Mouse (Mus musculus): ENCODE results near the gene Fbxw10.

Gene Fbxw10

GRCm38 (mm10) chr11:62846961-62847654 is at the start of gene Fbxw10:
TSS of gene Fbxw10 (plus strand) at chr11:62847069.
- in situ Hi-C loops (cut with MboI, MseI): no loop called here

DNA sequence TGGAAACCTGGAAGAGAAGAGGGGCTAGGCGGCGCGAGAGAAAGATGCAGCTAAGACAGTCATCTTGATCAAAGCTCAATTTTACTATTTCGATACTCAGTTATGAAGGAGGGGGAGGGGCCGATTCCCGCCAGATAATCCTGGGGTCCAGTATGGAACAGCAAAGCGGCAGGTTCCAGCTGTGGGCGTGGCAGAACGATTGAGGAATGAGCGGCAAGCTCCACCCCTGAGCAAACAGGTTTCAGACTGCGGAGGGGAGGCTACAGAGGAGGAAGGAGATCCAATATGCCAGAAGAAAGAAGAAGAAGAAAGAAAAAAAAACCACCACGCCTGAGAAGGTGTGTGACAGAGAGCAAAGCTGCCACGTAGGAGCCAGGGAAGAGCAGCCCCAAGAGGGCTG is 42.8 kb upstream of the Fbxw10 start:
- in situ Hi-C loops (cut with MboI, MseI): no loop called here

DNA sequence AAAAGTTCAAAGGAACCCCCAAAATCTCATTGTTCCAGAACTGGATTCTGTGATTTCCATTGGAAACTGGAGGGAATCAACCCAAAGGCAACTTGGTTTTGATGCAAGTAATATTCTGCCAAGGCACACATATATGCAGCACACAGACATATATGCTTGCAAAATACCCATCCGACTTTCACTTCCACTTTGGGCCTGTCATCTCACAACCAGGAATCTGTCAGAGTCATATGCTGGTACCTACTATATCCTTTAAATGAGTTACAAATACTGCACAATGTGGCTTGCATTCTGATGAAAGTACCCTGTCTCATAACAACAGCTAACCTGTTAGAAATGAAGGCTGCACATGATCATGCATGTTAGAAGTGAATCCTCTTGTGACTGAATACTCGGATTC is 38.9 kb upstream of the Fbxw10 start:
- in situ Hi-C loops (cut with MboI, MseI): no loop called here

DNA sequence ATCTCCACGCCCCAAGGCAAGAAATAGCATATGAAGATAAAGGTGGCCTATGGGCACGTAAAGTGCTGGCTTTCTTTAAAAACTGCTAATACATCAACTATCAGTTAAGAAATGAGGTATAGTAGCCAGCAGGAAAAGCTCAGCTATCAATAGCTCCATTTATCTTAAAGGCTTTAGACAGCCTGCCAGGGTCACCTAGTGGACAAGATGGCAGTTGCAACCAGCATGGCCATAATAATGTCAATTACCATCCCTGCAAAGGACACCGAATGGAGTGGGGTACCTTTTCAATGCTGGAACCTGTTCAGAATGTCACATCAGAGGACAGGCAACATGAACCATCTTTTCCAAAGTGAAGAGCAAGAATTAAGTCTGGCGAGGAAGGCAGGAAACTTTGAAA is 37.7 kb upstream of the Fbxw10 start:
- in situ Hi-C loops (cut with MboI, MseI): no loop called here

DNA sequence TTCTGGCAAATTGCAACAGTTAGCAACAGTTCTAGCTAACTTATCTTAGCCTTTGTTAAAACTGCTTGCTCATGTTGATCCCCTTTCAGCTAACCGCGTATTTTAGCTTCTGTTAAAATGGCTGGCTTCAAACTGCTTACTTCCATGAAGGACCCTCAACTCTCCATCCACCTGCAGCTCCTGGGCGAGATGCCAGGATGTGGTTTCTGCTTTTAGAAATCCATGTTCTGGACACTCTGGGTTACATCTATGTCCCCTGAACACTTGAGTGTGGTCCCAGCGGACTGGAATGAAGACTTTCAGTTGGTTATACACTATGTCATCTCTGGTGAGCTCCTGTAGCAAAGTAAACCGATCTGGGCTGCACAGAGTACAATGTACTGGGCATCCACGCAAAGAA is 34.6 kb upstream of the Fbxw10 start:
- in situ Hi-C loops (cut with MboI, MseI): no loop called here

DNA sequence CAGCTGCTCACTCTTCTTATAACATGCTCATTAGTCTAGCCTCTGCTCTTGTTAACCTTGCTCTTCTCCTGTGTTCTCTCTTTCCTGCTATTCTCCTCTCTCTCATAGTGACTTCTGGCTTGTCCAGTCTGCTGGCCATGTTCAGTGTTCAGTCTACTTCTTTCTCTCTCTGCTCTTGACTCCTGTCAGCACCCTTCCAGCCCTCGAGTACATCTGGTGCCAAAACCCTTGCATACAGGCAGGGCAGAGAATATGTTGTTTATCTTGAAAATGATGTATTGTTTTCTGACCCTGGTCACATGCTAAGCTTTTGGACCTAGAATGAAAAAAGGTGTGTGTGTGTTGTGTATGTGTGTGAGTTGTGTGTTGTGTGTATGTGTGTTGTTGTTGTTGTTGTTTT is 33.4 kb upstream of the Fbxw10 start:
- in situ Hi-C loops (cut with MboI, MseI): no loop called here

DNA sequence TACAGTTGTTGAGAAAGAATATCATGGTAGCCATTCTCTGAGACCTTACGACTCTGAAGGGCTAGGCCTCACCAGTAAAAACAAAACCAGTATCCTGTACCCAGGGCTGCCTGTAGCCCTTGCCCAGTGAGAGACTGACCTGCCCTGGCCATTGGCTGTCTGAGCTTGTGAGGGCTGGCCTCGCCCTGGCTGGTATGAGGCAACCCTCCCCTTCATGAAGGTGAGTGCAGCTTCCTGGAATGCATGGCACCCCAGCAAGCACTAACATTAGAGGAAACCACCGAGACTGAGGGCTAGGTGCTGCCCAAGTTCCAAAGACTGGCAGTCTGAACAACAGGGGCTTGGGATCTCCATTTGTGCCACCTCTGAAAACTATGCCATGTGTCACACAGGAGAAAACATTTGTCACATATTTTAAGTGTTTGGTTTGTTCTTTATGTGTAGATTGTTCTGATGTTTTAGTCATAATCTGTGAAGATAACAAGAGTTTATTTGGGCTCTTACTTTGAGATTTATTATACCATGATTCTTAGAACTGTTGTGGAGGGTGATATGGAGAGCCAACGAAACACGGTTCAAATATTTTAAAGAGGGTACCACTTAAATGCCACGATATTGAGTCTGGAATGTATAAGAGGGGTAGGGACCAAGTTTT is 32.8 kb upstream of the Fbxw10 start:
- in situ Hi-C loops (cut with MboI, MseI): no loop called here

GRCm38 (mm10) chr11:62814625-62815024 is 32.2 kb upstream of the Fbxw10 start:
- in situ Hi-C loops (cut with MboI, MseI): no loop called here

DNA sequence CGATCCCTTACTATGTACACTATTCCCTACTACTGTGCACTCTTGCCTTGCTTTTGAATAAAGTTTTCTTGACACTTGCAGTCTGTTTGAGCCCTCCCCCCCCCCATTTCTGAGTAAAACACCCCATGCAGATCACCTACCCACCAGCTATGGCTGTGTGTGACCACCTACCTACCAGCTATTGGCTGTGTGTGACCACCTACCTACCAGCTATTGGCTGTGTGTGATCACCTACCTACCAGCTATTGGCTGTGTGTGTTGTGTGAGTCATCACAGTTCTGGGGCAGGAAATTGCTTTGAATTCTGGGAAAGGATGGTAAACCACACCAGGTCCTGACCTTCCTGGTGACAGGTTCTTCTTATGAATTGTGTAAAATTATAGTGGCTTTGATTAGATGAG is 31.4 kb upstream of the Fbxw10 start:
- in situ Hi-C loops (cut with MboI, MseI): no loop called here

GRCm38 (mm10) chr11:62816591-62816990 is 30.3 kb upstream of the Fbxw10 start:
- in situ Hi-C loops (cut with MboI, MseI): no loop called here

DNA sequence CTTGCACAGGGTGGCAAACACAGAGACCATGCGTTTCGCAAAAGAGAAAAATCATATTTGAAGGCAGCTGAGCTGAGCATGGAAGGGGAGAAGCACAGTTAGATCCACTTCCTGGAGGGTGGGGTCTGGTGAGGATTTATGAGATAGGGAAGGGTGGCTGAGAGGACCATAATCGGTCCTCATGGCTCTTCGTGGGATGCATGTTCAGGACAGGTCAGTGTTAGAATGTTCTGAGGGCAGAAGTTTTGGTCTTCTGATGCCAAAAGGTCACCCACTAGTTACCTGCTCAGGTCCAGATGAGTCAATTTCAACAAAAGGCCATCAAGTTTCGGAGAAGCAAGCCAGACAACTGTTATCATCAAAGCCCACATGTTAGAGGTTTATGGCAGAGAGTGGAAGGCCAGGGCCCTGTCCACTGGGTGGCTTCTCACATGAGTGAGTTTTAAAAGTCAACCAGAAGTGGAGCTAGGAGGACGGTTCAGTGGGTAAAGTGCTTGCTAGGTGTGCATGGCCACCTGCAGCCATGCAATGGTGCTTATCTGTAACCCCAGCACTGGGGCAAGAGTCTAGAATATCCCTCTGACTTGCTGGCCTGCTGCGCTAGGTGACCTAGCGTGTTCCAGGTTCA is 27.7 kb upstream of the Fbxw10 start:
- in situ Hi-C loops (cut with MboI, MseI): no loop called here

GRCm38 (mm10) chr11:62820059-62820541 is 26.8 kb upstream of the Fbxw10 start, which contains the start of gene Trim16:
TSS of gene Trim16 (plus strand) at chr11:62820231.
- in situ Hi-C loops (cut with MboI, MseI): loop anchor here (5.0 kb wide), 1 partner anchor 68 kb away; the partner anchor contains the start of gene Gm10428

DNA sequence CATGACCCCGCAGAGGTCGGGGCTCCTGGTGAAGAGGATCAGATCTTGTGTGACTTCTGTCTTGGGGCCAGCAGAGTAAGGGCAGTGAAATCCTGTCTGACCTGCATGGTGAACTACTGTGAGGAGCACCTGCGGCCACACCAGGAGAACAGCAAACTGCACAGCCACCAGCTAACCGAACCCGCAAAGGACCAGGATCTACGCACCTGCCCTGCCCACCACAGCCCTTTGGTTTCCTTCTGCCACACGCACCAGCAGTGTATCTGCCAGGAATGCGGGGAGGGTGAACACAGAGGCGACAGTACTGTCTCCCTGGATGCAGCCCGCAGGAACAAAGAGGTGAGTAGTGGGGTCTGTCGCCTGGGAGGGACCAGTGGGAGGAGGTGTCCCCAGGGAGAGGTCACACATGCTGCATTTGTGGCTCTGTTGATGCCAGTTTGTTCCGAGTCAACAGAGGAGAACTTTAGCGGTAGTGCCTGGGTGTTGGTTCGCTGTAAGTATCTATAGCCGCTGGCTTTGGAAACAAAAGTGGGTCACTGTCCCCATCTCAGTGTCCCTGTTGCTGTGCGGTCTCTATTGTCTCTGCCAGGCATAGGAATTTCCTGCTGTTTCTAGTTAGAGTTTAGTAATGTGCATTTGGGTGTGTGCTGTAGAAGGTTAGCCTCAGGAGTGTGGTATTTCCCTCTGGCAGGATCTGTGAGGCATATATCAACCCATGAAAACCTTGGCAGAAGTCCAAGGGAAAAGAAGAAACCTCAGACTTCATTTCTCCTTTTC is 26.0 kb upstream of the Fbxw10 start:
- in situ Hi-C loops (cut with MboI, MseI): loop anchor here (5.0 kb wide), 1 partner anchor 69 kb away; the partner anchor contains the start of gene Gm10428

DNA sequence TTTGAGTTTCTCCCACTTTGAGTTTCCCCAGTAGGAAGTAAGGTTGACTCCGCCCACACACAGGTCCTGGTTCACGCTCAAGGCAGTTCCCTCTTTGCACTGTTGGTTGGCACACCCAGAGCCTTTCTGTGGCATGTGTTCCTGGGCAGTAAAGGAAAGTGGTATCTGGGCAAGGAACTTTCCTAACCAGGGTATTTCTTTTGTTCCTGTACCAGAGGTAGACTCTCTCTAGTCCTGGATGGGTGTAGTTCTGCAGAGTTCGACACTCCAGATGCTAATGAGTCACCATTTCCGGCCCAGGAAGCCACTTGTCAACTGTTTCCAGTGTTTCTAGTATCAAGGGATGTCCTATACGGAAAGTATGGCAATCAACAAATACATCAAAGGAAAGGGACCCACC is 25.0 kb upstream of the Fbxw10 start:
- in situ Hi-C loops (cut with MboI, MseI): loop anchor here (5.0 kb wide), 1 partner anchor 70 kb away; the partner anchor contains the start of gene Gm10428

- in situ Hi-C loops (cut with MboI, MseI): loop anchor here (5.0 kb wide), 1 partner anchor 72 kb away; the partner anchor contains the start of gene Gm10428
Observed at GRCm38 (mm10) chr11:62824211-62824610, 22.7 kb upstream of the Fbxw10 start.

DNA sequence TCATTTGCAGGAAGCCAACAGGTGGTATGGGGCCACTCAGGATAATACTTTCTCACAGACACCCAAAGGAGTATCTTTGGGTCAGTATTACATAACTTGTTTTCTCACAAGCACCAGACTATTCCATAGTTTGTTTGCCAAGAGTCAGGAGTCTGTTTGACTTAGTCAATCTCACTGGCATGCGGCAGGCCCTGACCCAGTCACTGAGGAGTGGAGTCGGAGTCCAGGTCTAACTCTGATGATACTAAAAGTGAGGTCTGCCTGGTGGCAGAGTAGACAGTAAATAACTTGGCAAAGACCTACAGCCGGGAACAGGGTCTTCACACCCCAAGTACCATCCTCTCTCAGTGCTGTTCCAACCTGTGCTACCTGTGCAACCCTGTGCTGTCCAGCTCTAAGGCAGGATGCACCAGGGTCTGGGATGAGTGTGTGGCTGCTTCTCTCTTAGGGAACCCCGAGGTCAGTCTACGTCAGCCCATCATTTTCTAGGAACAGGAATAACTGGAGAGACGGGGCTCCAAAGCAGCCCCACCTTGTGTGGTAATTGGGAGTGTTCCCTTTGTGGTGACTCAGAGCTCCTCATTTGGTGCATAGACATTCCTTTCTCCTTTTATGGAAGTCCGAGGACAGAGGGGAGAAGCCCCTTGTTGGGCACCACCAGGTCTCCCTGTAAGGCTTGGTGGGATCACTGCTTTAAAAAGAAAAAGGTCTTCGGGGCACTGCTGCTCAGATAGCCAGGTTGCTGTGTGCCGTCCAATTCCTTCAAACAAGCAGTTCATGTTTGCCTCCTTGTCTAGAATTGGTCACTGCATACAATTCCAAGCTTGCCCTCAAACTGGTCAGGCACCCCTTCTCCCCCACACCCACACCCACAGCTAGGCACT is 21.4 kb upstream of the Fbxw10 start:
- in situ Hi-C loops (cut with MboI, MseI): no loop called here

GRCm38 (mm10) chr11:62826106-62826733 is 20.6 kb upstream of the Fbxw10 start:
- in situ Hi-C loops (cut with MboI, MseI): no loop called here

DNA sequence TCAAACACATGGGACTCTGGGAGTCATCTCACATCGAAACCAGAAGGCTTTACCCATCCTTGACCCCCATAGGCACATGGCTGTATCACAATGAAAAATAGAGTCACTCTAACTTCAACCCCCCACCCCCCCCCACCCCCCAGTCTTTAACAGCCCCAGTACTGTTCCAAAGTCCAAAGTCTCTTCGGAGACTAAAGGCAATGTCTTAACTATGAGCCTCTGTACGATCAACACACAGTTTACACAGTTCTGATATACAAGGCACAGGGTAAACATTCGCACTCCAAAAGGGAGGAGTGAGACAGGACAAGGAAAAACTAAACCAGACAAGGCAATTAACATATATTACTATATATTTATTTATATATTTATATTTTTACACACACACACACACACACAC is 19.7 kb upstream of the Fbxw10 start:
- in situ Hi-C loops (cut with MboI, MseI): no loop called here

GRCm38 (mm10) chr11:62827911-62828310 is 19.0 kb upstream of the Fbxw10 start:
- in situ Hi-C loops (cut with MboI, MseI): no loop called here

DNA sequence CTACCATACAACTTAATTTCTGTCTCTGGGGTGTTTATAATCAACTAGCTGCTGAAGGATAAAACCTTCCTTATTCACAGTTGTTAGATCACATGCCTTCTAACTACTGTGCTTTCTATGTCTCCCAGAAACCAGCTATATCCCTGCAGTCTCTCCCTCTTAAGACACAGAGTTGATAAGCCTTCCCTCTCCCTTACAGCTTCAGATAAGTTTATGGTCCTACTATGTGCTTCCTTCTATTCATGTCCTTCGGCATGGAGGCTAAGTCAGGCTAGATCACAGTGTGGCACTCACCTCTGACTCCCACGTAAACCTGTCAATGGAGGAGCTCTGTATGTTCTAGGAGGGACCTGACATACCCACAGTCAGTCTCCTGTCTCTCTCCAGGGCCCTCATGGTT is 16.5 kb upstream of the Fbxw10 start:
- in situ Hi-C loops (cut with MboI, MseI): no loop called here

All from T-helper 1 cell (primary cell).